In the genomic region with DNA sequence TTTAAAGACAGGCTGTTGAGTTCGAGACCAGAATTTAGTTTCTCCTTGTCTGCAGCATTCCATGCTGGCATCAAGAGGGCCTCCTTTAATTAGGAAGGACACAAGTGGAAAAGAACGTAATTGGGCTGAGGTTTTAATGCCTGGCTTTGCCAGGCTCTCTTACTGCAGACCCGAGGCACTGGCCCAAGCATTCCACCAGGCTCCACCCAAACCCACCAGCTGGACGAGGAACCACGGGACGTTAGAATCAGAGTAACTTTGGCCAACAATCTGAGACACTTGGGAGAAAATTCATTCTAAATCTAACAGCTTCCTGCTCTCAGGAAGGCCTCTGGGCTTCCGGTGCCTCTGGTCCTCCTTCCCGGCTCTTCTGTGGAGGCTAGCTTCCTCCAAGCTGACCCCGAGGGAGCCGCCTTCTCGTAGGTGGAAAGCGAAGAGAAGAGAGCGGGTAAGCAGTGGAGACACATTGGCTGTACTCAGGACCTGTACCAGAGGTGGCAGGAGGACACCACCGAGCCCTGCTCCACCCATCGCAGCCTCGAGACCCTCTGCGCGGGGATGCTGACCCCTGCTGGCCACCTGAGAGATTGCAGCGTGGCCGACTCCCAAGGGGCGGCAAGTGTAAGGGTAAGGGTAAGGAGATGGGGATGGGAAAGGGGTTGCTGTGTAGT, we compare ENCODE assay signal across 1 mouse cellular context.
TF ChIP-seq lines count a peak whose summit lies in the region.

No protein-coding gene starts in this region.

TF ChIP-seq in CH12.LX, 34 proteins besides CTCF, POLR2A, EP300 and RAD21 (continued from another document):
- TF ChIP-seq SMC3 (IDR thresholded peaks at IDR 0.05; ENCODE audit: low read depth, low read length) (peak; percentile 99), MAX (IDR thresholded peaks at IDR 0.05; ENCODE audit: low read length) (peak; percentile 74), CHD2 (IDR thresholded peaks at IDR 0.05; ENCODE audit: low read length) (no peak), MXI1 (IDR thresholded peaks at IDR 0.05; ENCODE audit: low read depth, low read length) (0 out of 2 replicates have a peak, but pooled peaks have one; percentile 35), MYC (IDR thresholded peaks at IDR 0.05; ENCODE audit: low read depth, low read length) (0 out of 2 replicates have a peak, but pooled peaks have one; percentile 38), KAT2A (IDR thresholded peaks at IDR 0.05; ENCODE audit: insufficient replicate concordance, low read length) (no peak), POLR2AphosphoS2 (IDR thresholded peaks at IDR 0.05; ENCODE audit: low read depth, low read length) (no peak), BHLHE40 (IDR thresholded peaks at IDR 0.05; ENCODE audit: low read depth, low read length) (no peak), ETS1 (conservative IDR thresholded peaks at IDR 0.05; ENCODE audit: low read depth, low read length) (no peak), NRF1 (IDR thresholded peaks at IDR 0.05; ENCODE audit: low read depth, low read length) (peak; percentile 42; the same call in 1 of the 2 replicates), USF2 (conservative IDR thresholded peaks at IDR 0.05; ENCODE audit: low read depth, low read length) (no peak), JUND (conservative IDR thresholded peaks at IDR 0.05; ENCODE audit: low read depth, low read length) (no peak), E2F4 (IDR thresholded peaks at IDR 0.05; ENCODE audit: insufficient replicate concordance, low read depth, low read length) (no peak)
